Mouse (Mus musculus) hindbrain, embryonic 12.5 days (tissue): ENCODE results near the gene Slc7a5. TPM values are rescaled to one million over a fixed set of nuclear protein-coding genes. Genes with fewer than 3 reads are reported as not detected.

Experiments used
- ATAC-seq: fragments of 200-750 bp; cut with Nextera tagmentation; 2 replicates; pipeline ENCODE4 v1.8.0; 2017; ENCODE audit warnings: moderate TSS enrichment; ENCODE audit not compliant: low FRiP score
- H3K27ac ChIP-seq: fragments of 300-500 bp; sonication (generic); 2 replicates; pipeline ENCODE4 v1.5.1; 2016; ENCODE audit warnings: mild to moderate bottlenecking
- H3K27me3 ChIP-seq: fragments of 300-500 bp; sonication (generic); 2 replicates; pipeline ENCODE4 v1.6.1; 2016; ENCODE audit warnings: mild to moderate bottlenecking
- H3K36me3 ChIP-seq: fragments of 300-500 bp; sonication (generic); 2 replicates; pipeline ENCODE4 v1.6.1; 2016; ENCODE audit warnings: mild to moderate bottlenecking
- H3K4me1 ChIP-seq: fragments of 300-500 bp; sonication (generic); 2 replicates; pipeline ENCODE4 v1.6.1; 2016
- H3K4me2 ChIP-seq: fragments of 300-500 bp; sonication (generic); replicated peaks from 2 replicates; pipeline ENCODE4 v1.6.1; 2016; ENCODE audit warnings: mild to moderate bottlenecking
- H3K4me3 ChIP-seq: fragments of 300-500 bp; sonication (generic); 2 replicates; pipeline ENCODE4 v1.5.1; 2016; ENCODE audit warnings: mild to moderate bottlenecking
- H3K9ac ChIP-seq: fragments of 300-500 bp; sonication (generic); 2 replicates; pipeline ENCODE4 v1.6.1; 2016; ENCODE audit warnings: mild to moderate bottlenecking, moderate library complexity
- H3K9me3 ChIP-seq: fragments of 300-500 bp; sonication (generic); replicated peaks from 2 replicates; pipeline ENCODE4 v1.6.1; 2016; ENCODE audit warnings: mild to moderate bottlenecking
- WGBS: fragments of 180-500 bp; shearing (Covaris S2); methylation state at CpG from one replicate; pipeline ENCODE4 v1.1.7; 2016; 5-methylcytosine and 5-hydroxymethylcytosine counted together
- polyA plus RNA-seq: library from polyadenylated mRNA; unstranded; fragments of >200 nt; fragmentation: Nextera tagmentation; extraction: Ambion mirVana; gene quantifications from 2 replicates; pipeline ENCODE4 v1.2.1, GENCODE M21; 2016

Slc7a5 gene
- polyA plus RNA-seq, 1 experiment from 2014 or later: 29.4 TPM

DNA sequence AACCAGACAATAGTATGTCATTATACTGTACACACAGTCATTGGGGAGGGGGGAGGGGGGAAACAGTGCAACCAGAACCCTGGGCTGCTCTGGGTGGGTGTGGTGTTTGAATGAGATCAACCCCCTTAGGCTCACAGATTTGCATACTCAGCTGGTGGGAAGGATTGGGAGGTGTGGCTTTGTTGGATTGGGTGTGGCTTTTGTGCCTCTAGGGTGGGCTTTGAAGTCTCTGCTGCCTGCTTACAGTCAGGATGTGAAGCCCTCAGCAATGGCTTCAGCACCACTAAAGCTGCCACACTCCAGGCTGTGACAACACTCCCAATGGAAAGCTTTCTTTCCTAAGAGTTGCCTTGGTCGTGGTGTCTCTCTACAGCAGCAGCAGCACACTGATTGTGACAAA is 19.9 kb downstream of the Slc7a5 start:
- Histone ChIP-seq H3K4me1 (no peaks in the 10 kb centered on the region), H3K27me3 (no peaks in the 10 kb centered on the region), H3K9me3 (no peaks in the 10 kb centered on the region), H3K36me3 (peaks cover 48% of the 10 kb centered on the region), H3K9ac (no peak overlapping the region), H3K4me2 (no peak overlapping the region), H3K4me3 (no peak overlapping the region), H3K27ac (no peak overlapping the region)
- ATAC-seq: no peak
- WGBS: 86% methylated on average over 1 of the region's 1 CpGs

DNA sequence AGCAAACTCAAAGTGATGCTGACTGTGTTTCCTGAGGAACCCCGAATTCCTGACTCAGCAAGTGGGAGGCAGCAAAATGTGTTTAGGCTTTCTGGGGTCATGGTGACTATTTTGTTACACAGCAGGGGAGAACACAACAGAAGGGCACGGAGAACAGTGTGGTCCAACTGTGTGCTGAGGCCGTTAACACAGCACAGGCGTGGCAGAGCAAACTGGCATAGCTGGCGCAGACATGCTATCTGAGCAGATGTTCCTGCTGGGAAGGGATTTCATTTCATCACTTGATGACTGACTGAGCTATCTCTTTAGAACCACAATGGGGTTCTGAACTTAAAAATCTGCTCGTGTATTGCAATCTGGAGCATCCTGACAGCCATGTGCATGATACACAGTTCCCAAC is 22.1 kb downstream of the Slc7a5 start:
- Histone ChIP-seq H3K4me2 (no peak overlapping the region), H3K4me1 (no peaks in the 10 kb centered on the region), H3K27me3 (no peaks in the 10 kb centered on the region), H3K36me3 (peaks cover 50% of the 10 kb centered on the region), H3K9ac (no peak overlapping the region), H3K27ac (no peak overlapping the region), H3K4me3 (no peak overlapping the region), H3K9me3 (no peaks in the 10 kb centered on the region)
- ATAC-seq: no peak
- WGBS: 75% methylated on average over 6 of the region's 6 CpGs

DNA sequence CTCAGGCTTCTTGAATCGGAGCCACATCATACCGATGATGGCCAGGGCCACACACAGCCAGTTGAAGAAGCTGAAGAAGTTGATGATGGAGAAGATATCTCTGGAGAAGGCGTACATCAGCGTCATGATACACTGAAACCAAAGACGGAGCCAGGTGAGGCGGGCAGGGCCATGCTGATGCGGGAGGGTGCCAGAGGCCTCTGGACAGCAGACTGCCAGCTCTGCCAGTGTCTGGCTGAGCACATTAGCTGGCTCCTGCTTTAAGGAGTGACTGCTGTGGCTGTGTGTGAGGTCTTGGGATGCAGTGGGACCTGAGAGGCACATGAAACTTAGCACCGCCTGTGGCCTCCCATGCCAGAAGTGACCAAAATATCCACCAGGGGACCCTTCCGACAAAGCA is 22.5 kb downstream of the Slc7a5 start:
- H3K27ac ChIP-seq: no peak overlapping the region
- no peak overlapping the region for H3K4me2 ChIP-seq
- H3K9ac ChIP-seq: no peak overlapping the region
- H3K36me3 ChIP-seq: peaks cover 50% of the 10 kb centered on the region
- no peak for ATAC-seq
- no peaks in the 10 kb centered on the region for H3K4me1 ChIP-seq
- no peaks in the 10 kb centered on the region for H3K27me3 ChIP-seq
- no peak overlapping the region for H3K4me3 ChIP-seq
- 90% methylated on average over 9 of the region's 9 CpGs for WGBS
- no peaks in the 10 kb centered on the region for H3K9me3 ChIP-seq

DNA sequence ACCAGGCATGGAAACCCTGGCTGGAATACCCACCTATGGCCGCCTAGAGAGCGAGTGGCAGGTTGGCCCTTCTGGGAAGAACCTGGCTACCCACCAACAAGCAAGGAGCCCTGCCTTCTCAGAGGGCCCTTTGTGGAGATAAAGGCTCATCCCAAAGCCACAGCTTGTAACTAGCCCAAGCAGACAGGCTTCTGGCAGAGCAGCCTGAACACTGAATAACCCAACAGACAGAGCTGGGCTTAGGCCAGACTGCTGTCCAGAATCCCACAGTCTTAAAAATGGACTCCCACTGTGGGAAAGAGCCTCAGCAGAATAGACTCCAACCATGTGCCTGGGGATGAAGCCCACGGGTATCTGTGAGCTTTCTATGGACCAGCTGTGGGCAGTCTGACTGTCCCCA is 23.3 kb downstream of the Slc7a5 start:
- H3K36me3 ChIP-seq: peaks cover 50% of the 10 kb centered on the region
- no peak overlapping the region for H3K4me2 ChIP-seq
- no peaks in the 10 kb centered on the region for H3K4me1 ChIP-seq
- 90% methylated on average over 3 of the region's 3 CpGs for WGBS
- H3K9me3 ChIP-seq: no peaks in the 10 kb centered on the region
- ATAC-seq: no peak
- no peak overlapping the region for H3K4me3 ChIP-seq
- H3K9ac ChIP-seq: no peak overlapping the region
- no peak overlapping the region for H3K27ac ChIP-seq
- no peaks in the 10 kb centered on the region for H3K27me3 ChIP-seq

DNA sequence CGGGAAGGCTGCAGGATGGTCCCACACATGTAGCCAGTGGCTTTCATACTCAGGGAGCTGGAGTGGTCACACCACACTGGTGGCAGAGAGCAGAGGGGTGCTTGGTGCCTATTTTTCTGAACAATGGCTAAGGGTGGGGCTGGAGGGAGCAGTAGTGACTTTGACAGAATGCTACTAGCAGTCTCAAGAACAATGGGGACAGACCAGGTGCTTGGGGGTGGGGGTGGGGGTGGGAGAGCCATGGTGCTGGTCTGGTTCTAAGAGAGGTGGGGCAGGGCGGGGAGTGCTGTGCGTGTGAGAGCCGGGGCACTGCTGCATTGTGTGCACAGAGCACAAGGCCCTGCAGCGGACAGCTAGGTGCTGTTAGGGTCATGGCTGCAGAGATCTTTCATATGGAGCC is 25.6 kb downstream of the Slc7a5 start:
- WGBS: 90% methylated on average over 5 of the region's 5 CpGs
- peaks cover 37% of the 10 kb centered on the region for H3K36me3 ChIP-seq

DNA sequence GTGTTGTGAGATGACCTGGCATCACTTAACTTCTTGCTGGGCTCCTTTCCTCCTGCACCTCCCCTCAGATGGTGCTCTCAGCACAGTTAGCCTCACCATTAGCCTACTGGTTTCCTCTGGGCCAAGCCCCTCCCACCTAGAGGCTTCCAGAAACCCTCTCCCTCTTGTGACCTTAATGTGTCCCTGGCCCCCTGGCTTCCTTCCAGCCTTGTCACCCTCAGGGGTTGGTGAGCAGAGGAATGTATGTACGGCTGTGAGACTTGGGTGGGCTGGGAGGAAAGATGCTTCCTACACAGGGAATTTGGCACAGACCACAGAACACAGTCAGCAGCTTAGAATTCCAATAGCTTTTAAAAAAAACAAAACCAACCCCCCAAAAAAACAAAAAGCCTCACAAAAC is 26.7 kb downstream of the Slc7a5 start:
- WGBS: 88% methylated on average over 1 of the region's 1 CpGs
- no peaks in the 10 kb centered on the region for H3K9me3 ChIP-seq
- H3K36me3 ChIP-seq: peaks cover 28% of the 10 kb centered on the region
- ATAC-seq: no peak
- no peaks in the 10 kb centered on the region for H3K4me1 ChIP-seq
- no peak overlapping the region for H3K4me3 ChIP-seq
- H3K27ac ChIP-seq: no peak overlapping the region
- H3K27me3 ChIP-seq: no peaks in the 10 kb centered on the region
- no peak overlapping the region for H3K9ac ChIP-seq
- H3K4me2 ChIP-seq: no peak overlapping the region

More for the DNA sequence above, 25.6 kb downstream of the Slc7a5 start:
- Histone ChIP-seq H3K9ac (no peak overlapping the region), H3K4me2 (no peak overlapping the region), H3K4me1 (no peaks in the 10 kb centered on the region), H3K4me3 (no peak overlapping the region), H3K27me3 (no peaks in the 10 kb centered on the region), H3K27ac (no peak overlapping the region), H3K9me3 (no peaks in the 10 kb centered on the region)
- no peak for ATAC-seq

DNA sequence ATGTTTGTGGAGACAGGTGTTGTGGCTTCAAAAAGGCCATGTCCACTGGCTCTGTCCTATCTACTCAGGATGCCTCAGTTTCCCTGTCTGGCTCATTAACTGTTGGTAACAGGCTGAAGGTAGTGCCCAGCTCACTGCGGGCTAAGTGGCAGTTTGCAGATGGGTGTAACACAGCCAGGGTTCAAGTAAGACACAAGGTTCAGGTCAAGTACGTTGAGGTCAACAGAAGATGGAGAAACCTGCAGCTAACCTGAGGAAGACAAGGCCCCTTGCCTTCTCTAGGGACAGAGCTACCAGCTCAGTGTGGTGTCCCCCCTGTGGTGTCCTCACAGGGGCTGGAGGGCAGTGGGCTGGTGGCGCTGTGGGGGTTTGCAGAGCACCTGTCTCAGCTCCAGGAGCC is 27.8 kb downstream of the Slc7a5 start:
- H3K4me2 ChIP-seq: no peak overlapping the region
- H3K27me3 ChIP-seq: no peaks in the 10 kb centered on the region
- no peak overlapping the region for H3K27ac ChIP-seq
- H3K9ac ChIP-seq: no peak overlapping the region
- H3K4me3 ChIP-seq: no peak overlapping the region
- no peaks in the 10 kb centered on the region for H3K9me3 ChIP-seq
- H3K4me1 ChIP-seq: no peaks in the 10 kb centered on the region
- ATAC-seq: no peak
- 83% methylated on average over 3 of the region's 3 CpGs for WGBS
- peaks cover 17% of the 10 kb centered on the region for H3K36me3 ChIP-seq

DNA sequence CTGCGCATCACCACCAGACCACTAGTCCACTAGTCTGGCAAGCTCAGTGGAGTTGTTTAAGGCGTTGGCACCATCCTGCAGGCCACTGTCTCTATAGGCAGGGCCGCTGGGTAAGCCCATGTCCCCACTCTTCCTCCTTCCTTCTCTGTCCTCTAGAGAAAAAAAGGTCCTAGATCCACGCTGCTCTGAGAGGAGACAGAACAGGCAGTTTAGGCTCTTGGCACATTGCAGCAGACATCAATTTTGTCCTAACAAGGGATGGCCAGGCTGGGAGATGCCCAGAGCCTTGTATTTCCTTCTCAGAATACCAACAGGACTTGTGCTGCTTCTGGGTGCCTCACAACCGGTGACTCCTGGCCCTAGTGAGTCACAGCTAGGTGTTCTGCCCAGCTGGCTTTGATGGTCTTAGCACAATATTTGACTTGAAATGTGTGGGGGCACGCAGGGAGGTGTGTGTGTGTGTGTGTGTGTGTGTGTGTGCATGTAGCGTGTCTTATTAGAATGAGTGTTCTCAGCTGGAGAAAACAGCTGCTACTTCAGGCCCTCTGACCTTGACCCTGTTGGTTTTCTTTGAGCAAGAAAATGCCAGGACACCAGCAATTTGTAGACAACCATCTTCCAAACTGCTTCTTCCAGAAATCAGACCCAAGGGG is 29.5 kb downstream of the Slc7a5 start:
- no peak for ATAC-seq
- Histone ChIP-seq H3K9me3 (no peaks in the 10 kb centered on the region), H3K4me3 (no peak overlapping the region), H3K4me2 (no peak overlapping the region), H3K36me3 (0 out of 2 replicates have a peak, but pooled peaks cover 2% of the 10 kb centered on the region), H3K27ac (no peak overlapping the region; the same call in 1 of the 2 replicates), H3K4me1 (0 out of 2 replicates have a peak, but pooled peaks cover 3% of the 10 kb centered on the region), H3K9ac (no peak overlapping the region), H3K27me3 (no peaks in the 10 kb centered on the region)
- 92% methylated on average over 7 of the region's 7 CpGs for WGBS

DNA sequence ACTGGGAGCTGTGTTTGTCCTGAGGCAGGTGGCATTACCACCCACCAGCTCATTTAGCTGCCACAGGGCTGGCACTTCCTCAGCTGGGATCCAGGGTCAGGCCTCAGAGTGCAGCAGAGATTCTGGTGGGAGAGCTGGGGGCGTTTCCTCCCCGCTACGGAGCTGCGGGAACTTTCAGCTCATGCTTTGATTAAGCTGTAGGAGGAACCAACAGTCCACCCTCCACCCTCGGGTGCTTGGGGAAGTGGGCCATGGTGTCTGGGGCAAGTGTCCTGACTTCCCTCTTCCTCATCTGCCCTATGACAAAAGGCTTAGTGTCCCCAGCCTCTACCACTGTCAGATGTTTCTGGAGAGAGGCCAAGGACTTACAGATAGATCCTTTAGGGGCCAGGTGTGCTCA is 30.3 kb downstream of the Slc7a5 start:
- 78% methylated on average over 5 of the region's 5 CpGs for WGBS

DNA sequence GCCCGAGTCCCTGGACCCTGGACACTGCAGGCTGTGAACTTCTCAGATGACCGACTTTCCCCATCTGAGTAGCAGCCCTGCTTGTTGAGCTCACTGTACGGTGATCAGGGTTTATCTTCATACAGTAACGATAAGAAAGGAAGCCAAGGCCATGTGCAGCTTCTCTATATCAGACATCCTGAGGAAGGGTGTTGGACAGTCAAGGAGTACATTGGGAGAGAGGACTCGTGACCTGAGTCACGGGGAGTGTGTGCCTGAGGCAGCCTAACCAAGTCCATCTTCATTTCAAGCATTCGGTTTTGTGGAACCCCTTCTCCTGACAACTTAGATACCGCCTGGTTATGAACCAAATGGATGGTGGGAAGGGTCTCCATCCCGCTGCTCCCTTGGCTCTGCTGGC is 32.0 kb downstream of the Slc7a5 start:
- Histone ChIP-seq H3K4me1 (peaks cover 14% of the 10 kb centered on the region), H3K9me3 (no peaks in the 10 kb centered on the region), H3K4me3 (no peak overlapping the region), H3K4me2 (no peak overlapping the region), H3K36me3 (no peaks in the 10 kb centered on the region), H3K27ac (no peak overlapping the region), H3K27me3 (no peaks in the 10 kb centered on the region), H3K9ac (no peak overlapping the region)
- 92% methylated on average over 9 of the region's 9 CpGs for WGBS
- no peak for ATAC-seq

More for the DNA sequence above, 30.3 kb downstream of the Slc7a5 start:
- Histone ChIP-seq H3K27ac (no peak overlapping the region), H3K27me3 (no peaks in the 10 kb centered on the region), H3K36me3 (0 out of 2 replicates have a peak, but pooled peaks cover 2% of the 10 kb centered on the region), H3K9me3 (no peaks in the 10 kb centered on the region), H3K9ac (no peak overlapping the region), H3K4me3 (no peak overlapping the region), H3K4me2 (no peak overlapping the region), H3K4me1 (peaks cover 7% of the 10 kb centered on the region)
- no peak for ATAC-seq

DNA sequence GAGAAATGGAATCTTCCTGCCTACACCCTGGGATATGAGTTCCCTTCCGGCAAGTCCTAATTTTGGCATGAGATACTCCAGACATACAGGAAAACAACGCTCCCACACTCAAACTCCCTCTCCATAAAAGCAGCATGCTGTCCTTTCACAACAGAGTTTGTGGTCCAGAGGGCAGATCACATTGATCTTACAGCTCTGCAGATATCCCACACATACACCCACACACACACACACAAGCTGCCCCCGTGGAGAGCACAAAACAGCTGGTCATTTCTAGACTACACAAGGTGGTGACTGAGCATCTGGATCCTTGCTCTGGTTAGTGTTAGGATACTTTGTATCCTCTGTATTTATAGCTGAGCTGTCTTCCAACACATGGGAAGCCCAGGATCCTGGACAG is 32.4 kb downstream of the Slc7a5 start:
- Histone ChIP-seq H3K4me2 (no peak overlapping the region), H3K4me3 (no peak overlapping the region), H3K4me1 (peaks cover 14% of the 10 kb centered on the region), H3K27ac (no peak overlapping the region), H3K9me3 (no peaks in the 10 kb centered on the region), H3K27me3 (no peaks in the 10 kb centered on the region), H3K36me3 (no peaks in the 10 kb centered on the region), H3K9ac (no peak overlapping the region)
- WGBS: 77% methylated on average over 3 of the region's 3 CpGs
- ATAC-seq: no peak

DNA sequence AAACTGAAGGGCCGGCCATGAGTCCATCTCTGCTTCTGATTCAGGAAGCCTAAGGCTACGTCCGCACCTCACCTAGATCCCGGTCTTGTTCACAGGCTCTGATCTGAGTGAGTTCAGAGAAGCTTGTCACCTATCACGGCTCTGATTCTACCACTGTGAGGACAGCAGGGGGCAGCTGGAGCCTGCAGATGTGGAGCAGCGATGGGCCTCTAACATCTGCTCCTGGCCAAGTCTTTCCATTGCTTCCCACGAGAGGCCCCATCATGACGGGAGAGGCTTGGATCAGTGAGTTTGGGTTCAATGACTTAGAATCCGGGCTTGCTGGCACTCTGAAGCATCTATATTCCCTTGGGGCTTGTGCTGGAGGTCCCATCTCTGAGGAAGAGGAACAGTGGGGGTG is 33.5 kb downstream of the Slc7a5 start:
- H3K4me2 ChIP-seq: no peak overlapping the region
- no peaks in the 10 kb centered on the region for H3K36me3 ChIP-seq
- 65% methylated on average over 9 of the region's 9 CpGs for WGBS
- no peak overlapping the region for H3K27ac ChIP-seq
- no peak overlapping the region for H3K9ac ChIP-seq
- H3K4me1 ChIP-seq: peaks cover 14% of the 10 kb centered on the region
- H3K4me3 ChIP-seq: no peak overlapping the region
- H3K27me3 ChIP-seq: no peaks in the 10 kb centered on the region
- no peak for ATAC-seq
- H3K9me3 ChIP-seq: no peaks in the 10 kb centered on the region

DNA sequence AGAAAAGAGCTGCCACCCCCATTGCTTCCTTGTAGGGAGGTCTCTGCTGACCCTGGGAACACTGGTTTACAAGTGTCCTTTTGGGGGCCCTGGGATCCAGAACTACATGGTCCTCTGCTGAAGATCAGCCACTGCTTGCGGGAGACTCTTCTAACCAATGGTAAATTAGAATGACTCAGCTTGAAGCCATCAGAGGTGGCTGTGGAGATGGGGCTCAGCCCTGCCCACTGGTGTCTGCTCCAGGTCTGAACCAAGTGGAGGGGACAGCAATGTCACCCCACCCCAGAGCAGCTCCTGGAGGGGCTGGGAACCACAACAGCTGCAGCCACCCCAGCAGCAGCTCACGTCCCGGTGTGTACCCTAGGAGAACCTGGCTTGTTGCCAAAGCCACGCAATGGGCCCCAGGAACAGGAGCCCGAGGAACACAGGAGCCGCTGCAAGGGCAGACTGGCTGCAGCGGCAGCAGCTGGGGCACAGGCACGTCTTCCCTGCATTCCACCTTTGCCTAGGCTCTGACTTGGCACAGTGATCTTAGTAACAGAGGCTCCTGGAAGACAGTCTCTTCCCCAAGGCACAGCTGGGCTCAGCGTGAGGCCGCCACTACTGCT is 35.6 kb downstream of the Slc7a5 start:
- Histone ChIP-seq H3K36me3 (no peaks in the 10 kb centered on the region), H3K9me3 (no peaks in the 10 kb centered on the region), H3K27me3 (no peaks in the 10 kb centered on the region), H3K4me2 (no peak overlapping the region), H3K27ac (peak overlapping the region; percentile 52; the same call in 1 of the 2 replicates), H3K9ac (no peak overlapping the region), H3K4me3 (no peak overlapping the region), H3K4me1 (peaks cover 14% of the 10 kb centered on the region)
- no peak for ATAC-seq
- WGBS: 30% methylated on average over 10 of the region's 10 CpGs
